Mouse (Mus musculus): ENCODE results near the gene Zcchc17. TPM values are rescaled to one million over a fixed set of nuclear protein-coding genes. Genes with fewer than 3 reads are reported as not detected.

Zcchc17 gene
- polyA plus RNA-seq, 1 experiment from 2014 or later = 69.2 TPM

DNA sequence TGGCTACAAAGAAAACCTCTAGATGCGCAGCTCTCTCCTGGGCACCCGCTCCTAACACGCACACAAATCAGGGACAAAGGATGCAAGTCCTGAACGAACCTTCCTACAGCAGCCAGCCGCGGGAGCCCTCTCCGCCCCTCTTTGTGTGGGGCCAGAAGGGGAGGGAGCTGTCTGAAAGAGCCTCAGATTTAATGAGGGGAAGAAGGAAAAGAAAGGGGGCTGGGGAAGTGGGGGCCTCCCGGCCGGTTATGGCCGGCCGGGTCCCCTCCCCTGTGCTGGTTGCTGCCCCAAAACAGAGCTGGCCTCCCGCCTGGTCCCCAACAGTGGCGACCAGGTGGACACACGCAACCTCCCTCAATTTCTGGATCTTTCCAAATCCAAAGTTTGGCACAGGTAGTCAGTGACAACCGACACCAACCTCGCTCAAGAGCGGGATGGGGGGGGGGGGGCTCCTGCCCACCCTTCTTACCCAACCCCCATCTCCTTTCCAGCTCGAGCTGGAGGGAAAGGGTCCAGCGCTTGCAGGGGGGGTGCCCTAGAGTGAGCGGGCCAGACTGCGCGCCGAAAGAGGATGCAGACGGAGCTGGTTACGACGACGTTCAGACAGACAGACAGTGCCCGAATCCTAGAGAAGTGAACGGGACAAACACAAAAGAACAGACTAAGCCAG lies 85.3 kb downstream of the Zcchc17 start:
- Histone ChIP-seq H3K27ac (replicated peaks) (peak overlapping the region; percentile 96), H3K4me1 (peaks cover 41% of the 10 kb centered on the region), H3K27me3 (ENCODE audit: low read depth, poor library complexity, severe bottlenecking) (peaks cover 69% of the 10 kb centered on the region), H3K4me3 (peak overlapping the region; percentile 83), H3K36me3 (0 out of 2 replicates have a peak, but pooled peaks cover 4% of the 10 kb centered on the region), H3K9me3 (replicated peaks) (no peaks in the 10 kb centered on the region)
- WGBS = under 1% methylated on average over 29 of the region's 29 CpGs
- DNase-seq (ENCODE audit: low spot score) = peak; percentile 83

DNA sequence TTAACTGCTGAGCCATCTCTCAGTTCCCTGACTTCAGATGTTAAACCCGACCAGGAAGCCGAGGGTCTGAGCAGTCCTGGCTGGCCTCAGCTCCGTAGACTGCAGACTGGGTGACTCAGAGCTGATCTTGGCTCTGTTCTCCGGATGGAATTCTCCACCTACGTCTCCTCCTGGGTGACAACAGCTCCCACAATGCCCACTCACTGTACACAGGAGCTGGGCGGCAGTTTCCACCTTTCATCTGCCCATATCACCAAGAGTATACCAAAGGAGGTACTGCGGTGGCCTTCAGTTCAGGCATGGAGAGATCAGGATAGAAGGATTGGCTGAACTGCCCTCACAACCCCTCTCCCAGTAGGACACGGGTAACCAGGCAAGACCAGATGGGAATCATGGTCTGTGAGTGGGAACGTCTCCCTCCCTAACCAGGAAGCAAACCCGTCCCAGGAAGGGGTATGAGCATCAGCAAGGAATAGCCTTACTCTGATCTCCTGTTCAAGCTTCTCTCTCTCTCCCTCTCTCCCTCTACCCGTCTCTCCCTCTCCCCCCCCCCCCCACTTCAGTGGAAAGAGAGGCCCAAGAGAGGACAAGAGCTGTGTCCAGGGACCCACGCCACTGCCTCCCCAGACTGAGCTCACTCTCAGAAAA lies 85.9 kb downstream of the Zcchc17 start:
- no peak for DNase-seq (ENCODE audit: low spot score)
- peaks cover 63% of the 10 kb centered on the region for H3K27me3 ChIP-seq (ENCODE audit: low read depth, poor library complexity, severe bottlenecking)
- 11% methylated on average over 12 of the region's 12 CpGs for WGBS

DNA sequence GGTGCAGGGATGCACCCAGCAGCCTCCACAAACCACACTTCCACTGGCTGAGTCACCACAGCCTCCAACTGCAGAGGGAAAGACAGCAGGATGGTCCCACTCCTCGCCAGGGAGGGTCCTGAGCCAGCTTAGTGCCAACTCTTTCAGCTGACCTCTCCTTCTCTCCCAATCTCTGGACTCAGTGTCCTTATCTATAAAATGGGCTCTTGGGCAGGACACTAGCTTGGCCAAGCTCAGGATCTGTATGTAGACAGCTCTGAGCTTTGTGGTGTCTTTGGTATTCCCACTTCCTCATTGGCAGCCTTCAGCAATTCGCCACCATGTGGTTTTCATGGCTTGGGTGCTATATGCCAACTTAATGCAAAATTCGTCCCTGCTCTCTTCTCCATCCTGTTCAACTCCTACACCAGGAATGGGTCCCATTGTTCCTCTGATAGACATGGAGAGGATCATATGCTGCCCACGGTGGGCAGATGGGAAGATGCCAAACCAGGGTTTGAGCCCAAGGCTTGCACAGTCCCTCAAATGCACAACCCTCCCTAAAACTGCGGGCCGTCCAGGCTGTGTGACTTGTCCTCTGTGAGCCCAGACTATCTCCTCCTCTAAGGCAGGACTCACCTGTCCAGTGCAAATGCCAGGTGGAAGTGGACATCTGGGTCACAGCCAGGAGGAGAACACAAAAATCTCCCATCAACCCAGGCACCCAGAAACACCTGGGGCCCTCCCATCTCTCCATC lies 89.0 kb downstream of the Zcchc17 start:
- no peak overlapping the region for H3K4me3 ChIP-seq
- no peak overlapping the region for H3K27ac ChIP-seq (replicated peaks)
- peaks cover 38% of the 10 kb centered on the region for H3K27me3 ChIP-seq (ENCODE audit: low read depth, poor library complexity, severe bottlenecking)
- 86% methylated on average over 6 of the region's 6 CpGs for WGBS
- H3K4me1 ChIP-seq = peaks cover 52% of the 10 kb centered on the region
- DNase-seq (ENCODE audit: low spot score) = no peak
- H3K36me3 ChIP-seq = 0 out of 2 replicates have a peak, but pooled peaks cover 4% of the 10 kb centered on the region
- H3K9me3 ChIP-seq (replicated peaks) = no peaks in the 10 kb centered on the region

More for the DNA sequence above, 85.9 kb downstream of the Zcchc17 start:
- H3K9me3 ChIP-seq (replicated peaks) = no peaks in the 10 kb centered on the region
- H3K36me3 ChIP-seq = 0 out of 2 replicates have a peak, but pooled peaks cover 4% of the 10 kb centered on the region
- peak overlapping the region; percentile 96 for H3K27ac ChIP-seq (replicated peaks)
- H3K4me3 ChIP-seq = peak overlapping the region; percentile 83
- H3K4me1 ChIP-seq = peaks cover 41% of the 10 kb centered on the region

DNA sequence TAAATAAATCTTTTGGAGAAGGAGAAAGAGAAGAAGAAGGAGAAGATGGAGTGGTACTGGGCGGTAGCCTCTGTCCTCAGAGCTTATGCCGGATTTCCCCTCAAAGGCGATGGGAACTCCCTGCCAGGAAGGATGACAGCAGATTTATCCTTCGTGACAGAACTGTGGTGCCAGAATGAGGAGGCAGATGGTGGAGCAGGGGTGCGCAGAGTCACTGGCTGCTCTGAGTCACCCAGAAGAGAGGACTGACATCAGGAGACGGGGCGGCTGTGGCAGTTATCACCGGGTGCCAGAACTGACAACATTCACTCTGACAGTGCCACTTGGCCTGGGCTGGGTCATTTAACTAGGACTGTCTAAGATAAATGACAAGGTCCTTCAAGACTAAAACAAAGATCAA lies 89.7 kb downstream of the Zcchc17 start:
- Histone ChIP-seq H3K4me3 (no peak overlapping the region), H3K27me3 (ENCODE audit: low read depth, poor library complexity, severe bottlenecking) (peaks cover 33% of the 10 kb centered on the region), H3K27ac (replicated peaks) (no peak overlapping the region), H3K36me3 (0 out of 2 replicates have a peak, but pooled peaks cover 4% of the 10 kb centered on the region), H3K4me1 (peaks cover 51% of the 10 kb centered on the region), H3K9me3 (replicated peaks) (no peaks in the 10 kb centered on the region)
- no peak for DNase-seq (ENCODE audit: low spot score)
- 87% methylated on average over 8 of the region's 8 CpGs for WGBS

DNA sequence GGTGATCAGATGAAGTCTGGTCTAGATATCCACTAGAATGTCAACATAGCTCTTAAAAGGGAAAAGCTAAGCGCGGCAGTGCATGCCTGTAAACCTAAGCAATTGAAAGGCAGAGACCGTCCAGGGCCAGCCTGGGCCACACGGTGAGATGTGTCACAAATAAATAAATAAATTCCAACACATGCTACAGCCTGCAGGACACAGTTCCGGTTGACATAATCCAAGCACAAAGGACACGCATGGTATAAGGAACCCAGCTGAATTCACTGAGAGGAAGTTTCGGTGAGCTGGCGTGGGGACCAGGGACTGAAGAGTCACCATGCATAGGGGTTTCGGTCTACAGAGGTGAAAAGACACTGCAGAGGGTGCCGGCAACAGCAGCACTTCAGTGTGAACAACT lies 91.0 kb downstream of the Zcchc17 start:
- H3K27me3 ChIP-seq (ENCODE audit: low read depth, poor library complexity, severe bottlenecking) = peaks cover 38% of the 10 kb centered on the region
- H3K27ac ChIP-seq (replicated peaks) = no peak overlapping the region
- no peak for DNase-seq (ENCODE audit: low spot score)
- H3K4me3 ChIP-seq = no peak overlapping the region
- 89% methylated on average over 10 of the region's 10 CpGs for whole genome bisulfite sequencing
- 0 out of 2 replicates have a peak, but pooled peaks cover 5% of the 10 kb centered on the region for H3K36me3 ChIP-seq
- no peaks in the 10 kb centered on the region for H3K9me3 ChIP-seq (replicated peaks)
- H3K4me1 ChIP-seq = peaks cover 51% of the 10 kb centered on the region

DNA sequence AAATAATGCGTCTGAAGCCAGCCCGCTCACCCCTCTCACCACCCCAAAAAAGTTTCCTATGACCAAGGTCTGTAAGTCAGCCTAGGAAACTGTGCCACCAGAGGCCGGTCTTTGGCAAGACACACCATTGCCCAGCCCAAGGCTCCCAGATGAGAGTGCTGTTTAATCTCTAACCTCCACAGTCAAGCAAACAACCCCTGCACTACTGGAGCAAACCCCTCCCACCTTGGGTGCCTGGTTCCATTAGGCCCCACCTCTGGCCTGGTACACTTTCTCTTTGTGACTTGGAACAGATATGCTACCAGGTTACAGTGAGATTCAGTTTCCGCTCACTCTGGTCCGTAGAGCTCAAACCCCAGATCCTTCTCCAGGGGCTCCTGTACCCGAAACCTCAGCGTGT lies 92.7 kb downstream of the Zcchc17 start:
- Histone ChIP-seq H3K27ac (replicated peaks) (peak overlapping the region; percentile 46; the same call in 1 of the 2 replicates), H3K27me3 (ENCODE audit: low read depth, poor library complexity, severe bottlenecking) (peaks cover 35% of the 10 kb centered on the region), H3K4me1 (peaks cover 43% of the 10 kb centered on the region), H3K36me3 (peaks cover 21% of the 10 kb centered on the region), H3K9me3 (replicated peaks) (no peaks in the 10 kb centered on the region), H3K4me3 (no peak overlapping the region)
- 81% methylated on average over 7 of the region's 7 CpGs for WGBS
- DNase-seq (ENCODE audit: low spot score) = no peak

DNA sequence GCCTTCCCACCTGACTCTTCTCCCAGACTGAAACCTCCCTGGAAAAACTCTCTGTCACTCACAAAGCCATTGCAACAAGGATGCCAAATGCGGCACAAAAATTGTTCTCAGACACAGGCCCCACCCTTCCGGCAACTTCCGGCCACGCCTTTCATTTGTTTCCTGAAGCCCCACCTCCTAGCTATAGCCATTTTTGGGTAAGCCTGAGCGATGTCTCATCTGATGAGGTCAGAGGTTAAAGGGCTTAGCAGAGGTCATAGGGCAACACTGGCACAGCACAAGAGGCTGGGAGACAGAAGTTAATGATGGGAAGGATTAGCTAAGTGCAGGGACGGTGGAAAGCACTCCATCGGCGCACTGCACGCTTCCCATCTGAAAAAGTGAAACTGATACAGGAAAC lies 93.1 kb downstream of the Zcchc17 start:
- H3K4me3 ChIP-seq = peak overlapping the region; percentile 9; the same call in 1 of the 2 replicates
- H3K36me3 ChIP-seq = peaks cover 26% of the 10 kb centered on the region
- H3K27ac ChIP-seq (replicated peaks) = no peak overlapping the region; the same call in 1 of the 2 replicates
- peaks cover 43% of the 10 kb centered on the region for H3K4me1 ChIP-seq
- peaks cover 35% of the 10 kb centered on the region for H3K27me3 ChIP-seq (ENCODE audit: low read depth, poor library complexity, severe bottlenecking)
- H3K9me3 ChIP-seq (replicated peaks) = no peaks in the 10 kb centered on the region
- 47% methylated on average over 9 of the region's 9 CpGs for WGBS
- no peak for DNase-seq (ENCODE audit: low spot score)

Other genes starting within 250 kb of the Zcchc17 start
- 0.23 and 0.31 TPM in 2 replicates for gene Hcrtr1, start 220.6 kb downstream of the Zcchc17 start, polyA plus RNA-seq (2016; fragmentation: Nextera tagmentation; extraction: Ambion mirVana)
- 7.4 and 7.5 TPM in 2 replicates for gene Tinagl1, start 184.8 kb downstream of the Zcchc17 start, polyA plus RNA-seq (2016; fragmentation: Nextera tagmentation; extraction: Ambion mirVana)
- gene Gm853, start 137.5 kb downstream of the Zcchc17 start, polyA plus RNA-seq (2016; fragmentation: Nextera tagmentation; extraction: Ambion mirVana) = 0.31 TPM in 1 of 2 replicates, not detected in the other
- 40.1 and 59.3 TPM in 2 replicates for gene Serinc2, start 80.7 kb downstream of the Zcchc17 start, polyA plus RNA-seq (2016; fragmentation: Nextera tagmentation; extraction: Ambion mirVana)
- gene Fabp3, start 51.3 kb downstream of the Zcchc17 start, polyA plus RNA-seq (2016; fragmentation: Nextera tagmentation; extraction: Ambion mirVana) = 7.2 and 11.0 TPM in 2 replicates
- not detected in 2 replicates for gene Gm10570, start 51.3 kb downstream of the Zcchc17 start, polyA plus RNA-seq (2016; fragmentation: Nextera tagmentation; extraction: Ambion mirVana)
- 226 and 229 TPM in 2 replicates for gene Snrnp40, start 189 bp upstream of the Zcchc17 start, polyA plus RNA-seq (2016; fragmentation: Nextera tagmentation; extraction: Ambion mirVana)
- 5.1 and 5.9 TPM in 2 replicates for gene Nkain1, start 214.2 kb upstream of the Zcchc17 start, polyA plus RNA-seq (2016; fragmentation: Nextera tagmentation; extraction: Ambion mirVana)